Mouse (Mus musculus): ENCODE results near the gene Hagh.

- no peak for TF ChIP-seq CTCF (IDR thresholded peaks at IDR 0.05; ENCODE audit: borderline replicate concordance, insufficient read depth, low read depth, low read length)
- no peak for TF ChIP-seq POLR2A (IDR thresholded peaks at IDR 0.05; ENCODE audit: borderline replicate concordance, insufficient read depth, low read length)
These were observed 74.0 kb downstream of the Hagh start for GRCm38 (mm10) chr17:24913984-24914383.
